19 mouse cellular contexts compared by ENCODE assay signal in the genomic region with DNA sequence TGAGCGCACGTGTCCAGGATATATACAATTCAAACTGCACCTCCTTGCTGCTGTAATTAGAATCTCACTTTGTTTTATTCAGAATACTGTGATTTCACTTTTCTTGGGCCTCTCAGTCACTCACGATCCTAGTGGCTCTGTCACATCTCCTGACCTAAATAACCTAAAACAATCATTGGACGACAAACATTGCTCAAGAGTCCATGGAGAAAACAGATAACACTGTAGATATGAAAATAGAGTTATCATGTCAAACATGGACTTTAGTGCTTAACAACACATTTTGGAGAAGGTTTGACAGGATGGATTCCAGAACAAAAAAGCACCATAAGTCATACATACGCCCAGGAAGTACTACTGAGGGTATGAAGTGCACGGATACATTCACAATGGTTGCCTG.
DNase-seq lines count a peak whose midpoint lies in the region; ATAC-seq and TF ChIP-seq lines count a peak whose summit lies in the region.
"Had no signal": no experiment of that assay in that cellular context is flagged by ENCODE, and none has a peak within 500 bp of the region (broad histone marks: within the 10 kb centered on the region; RNA-seq: fewer than 3 reads in every experiment).

No protein-coding gene starts in this region.

- no peak for ATAC-seq in forebrain, embryonic 13.5 days
- ATAC-seq: activated CD4-positive, CD25-positive, alpha-beta regulatory T cell, adult 4 months; CD4-positive, CD25-positive, alpha-beta regulatory T cell, adult 4 months; Patski had no signal

- no peak overlapping the region for H3K4me3 ChIP-seq in liver, adult 2 months (ENCODE audit: insufficient read depth, low read depth, low read length)
- H3K4me3 ChIP-seq in olfactory bulb, adult 2 months (ENCODE audit: insufficient read depth, low read depth, low read length): no peak overlapping the region
- H3K4me3 ChIP-seq in forebrain, embryonic 13.5 days: no peak overlapping the region

- TF ChIP-seq CTCF in liver, adult 2 months (IDR thresholded peaks at IDR 0.05; ENCODE audit: low read depth, low read length): no peak
- no peak for TF ChIP-seq CTCF in olfactory bulb, adult 2 months (IDR thresholded peaks at IDR 0.05; ENCODE audit: insufficient read depth, low read depth, low read length)

- no peaks in the 10 kb centered on the region for H3K27me3 ChIP-seq in liver, adult 2 months (ENCODE audit: control insufficient read depth, insufficient read depth, low read length)
- H3K27me3 ChIP-seq in forebrain, embryonic 13.5 days: no peaks in the 10 kb centered on the region
- H3K27me3 ChIP-seq: CH12.LX, Patski had no signal

- no peaks in the 10 kb centered on the region for H3K9me3 ChIP-seq in forebrain, embryonic 13.5 days (replicated peaks)

- H3K27ac ChIP-seq in liver, adult 2 months (replicated peaks; ENCODE audit: insufficient read depth, low read depth, low read length): no peak overlapping the region
- peak overlapping the region; percentile 67; the same call in 1 of the 2 replicates for H3K27ac ChIP-seq in olfactory bulb, adult 2 months (ENCODE audit: insufficient read depth, low read depth, low read length)
- no peak overlapping the region for H3K27ac ChIP-seq in forebrain, embryonic 13.5 days

- H3K9ac ChIP-seq in liver, adult 2 months (ENCODE audit: low read depth, low read length): no peak overlapping the region
- no peak overlapping the region for H3K9ac ChIP-seq in forebrain, embryonic 13.5 days

- DNase-seq in liver, adult 2 months (ENCODE audit: extremely low read depth, low read depth, low spot score): peak; percentile 91
- no peak for DNase-seq in liver
- DNase-seq: adrenal gland, adult 2 months; adrenal gland, adult 8-10 months; adrenal gland, postnatal 10 days; adrenal gland, postnatal 14 days; adrenal gland, postnatal 25 days; adrenal gland, postnatal 36 days; B cell, adult 2 months; cerebellum, adult 11 months; cerebellum, adult 11-12 months; cerebellum, adult 18-20 months had no signal

- TF ChIP-seq POLR2A in liver, adult 2 months (IDR thresholded peaks at IDR 0.05; ENCODE audit: extremely low read depth, insufficient read depth, low read length): no peak
- TF ChIP-seq POLR2A in olfactory bulb, adult 2 months (IDR thresholded peaks at IDR 0.05; ENCODE audit: insufficient read depth, low read depth, low read length): no peak

- 48% methylated on average over 6 of the region's 6 CpGs for WGBS in liver, adult 2 months
- 91% methylated on average over 6 of the region's 6 CpGs for WGBS in olfactory bulb, adult 2 months
- 90% methylated on average over 6 of the region's 6 CpGs for WGBS in forebrain, embryonic 13.5 days

- H3K4me2 ChIP-seq in forebrain, embryonic 13.5 days: no peak overlapping the region

- H3K36me3 ChIP-seq in liver, adult 2 months (ENCODE audit: control insufficient read depth, insufficient read depth, low read length): no peaks in the 10 kb centered on the region
- H3K36me3 ChIP-seq in forebrain, embryonic 13.5 days (ENCODE audit: poor library complexity, severe bottlenecking): no peaks in the 10 kb centered on the region
- H3K36me3 ChIP-seq: G1E had no signal

- H3K79me2 ChIP-seq in liver, adult 2 months (ENCODE audit: control insufficient read depth, insufficient read depth, low read length): no peaks in the 10 kb centered on the region

- H3K4me1 ChIP-seq in liver, adult 2 months (ENCODE audit: control insufficient read depth, insufficient read depth, low read length): peaks cover 13% of the 10 kb centered on the region; the same call in 1 of the 2 replicates
- H3K4me1 ChIP-seq in olfactory bulb, adult 2 months (ENCODE audit: control insufficient read depth, insufficient read depth, low read length): peaks cover 3% of the 10 kb centered on the region
- H3K4me1 ChIP-seq in forebrain, embryonic 13.5 days: no peaks in the 10 kb centered on the region
